Mouse (Mus musculus) ovary, postnatal 14 days (tissue): ENCODE measurements around the gene Rassf5.

ENCODE experiments used
- DNase-seq: peaks from one replicate; pipeline ENCODE4 v3.0.0; 2022; ENCODE audit warnings: low spot score

The Rassf5 gene

DNA sequence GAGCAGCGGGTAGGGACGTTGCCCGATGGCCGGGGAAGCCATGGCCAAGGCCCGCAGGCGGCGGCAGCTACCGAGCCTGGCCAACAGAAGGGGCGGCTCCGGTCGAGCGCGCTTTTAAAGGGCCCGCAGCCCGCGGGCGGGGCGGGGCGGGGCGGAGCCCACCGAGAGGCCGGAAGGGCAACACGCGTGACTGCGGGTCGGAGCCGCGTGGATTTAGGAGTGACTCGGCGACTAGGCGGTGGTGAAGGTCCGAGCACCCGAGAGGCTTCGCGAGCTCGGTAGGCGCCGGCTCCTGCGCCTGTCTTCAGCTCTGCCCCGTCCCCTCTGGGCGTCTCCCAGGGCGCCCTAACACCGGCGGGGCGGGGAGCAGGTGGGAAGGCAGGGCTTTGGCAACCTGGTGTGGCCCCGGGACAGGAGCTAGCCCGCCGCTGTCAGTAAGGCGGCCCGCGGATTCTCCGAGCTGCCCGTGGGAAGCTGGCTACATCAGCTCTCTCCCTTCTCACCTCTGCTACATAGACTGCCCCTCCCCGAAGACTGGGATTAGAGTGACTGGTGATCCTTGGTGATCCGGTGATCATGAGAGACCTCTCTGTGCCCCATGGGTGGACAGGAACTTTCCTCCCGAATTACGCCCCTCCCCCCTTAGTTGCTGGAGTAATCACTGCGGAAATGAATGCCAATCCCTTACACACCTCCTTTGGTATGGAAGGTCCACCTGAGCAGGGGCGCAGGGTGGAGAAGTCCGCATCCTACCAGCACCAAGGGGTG, at the start of gene Rassf5:
Gene Rassf5 (minus strand): TSS at position 170 of the 768 bp plus-strand sequence.
- DNase-seq, result peak; percentile 67

- no peak for DNase-seq
Measured at GRCm38 (mm10) chr1:131293922-131294250, 48.8 kb upstream of the Rassf5 start.

- no peak for DNase-seq
Measured at GRCm38 (mm10) chr1:131293221-131293921, 48.3 kb upstream of the Rassf5 start.

GRCm38 (mm10) chr1:131290648-131291047, 45.6 kb upstream of the Rassf5 start:
- peak; percentile 45 for DNase-seq

DNA sequence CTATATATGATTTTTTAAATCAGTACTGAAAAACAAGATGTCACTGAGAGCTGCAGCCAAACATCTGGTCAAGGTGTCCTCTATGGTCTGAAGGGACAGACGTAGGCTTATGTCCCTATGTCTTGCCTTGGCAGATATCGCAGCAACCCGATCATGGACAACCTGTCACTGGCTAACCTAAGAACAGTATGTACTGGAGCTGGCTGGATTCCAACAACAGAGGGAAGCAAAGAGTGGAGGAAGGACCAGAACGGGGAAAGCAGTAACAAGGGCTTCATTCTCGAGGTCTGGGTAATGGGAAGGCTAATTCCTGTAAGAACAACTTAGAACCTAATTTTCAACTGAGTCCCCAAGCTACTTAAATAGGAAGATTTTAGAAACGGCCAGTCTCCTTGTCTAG, 43.9 kb upstream of the Rassf5 start:
- DNase-seq, result no peak

- DNase-seq, result no peak
Measured at GRCm38 (mm10) chr1:131287267-131287666, 42.2 kb upstream of the Rassf5 start.

DNA sequence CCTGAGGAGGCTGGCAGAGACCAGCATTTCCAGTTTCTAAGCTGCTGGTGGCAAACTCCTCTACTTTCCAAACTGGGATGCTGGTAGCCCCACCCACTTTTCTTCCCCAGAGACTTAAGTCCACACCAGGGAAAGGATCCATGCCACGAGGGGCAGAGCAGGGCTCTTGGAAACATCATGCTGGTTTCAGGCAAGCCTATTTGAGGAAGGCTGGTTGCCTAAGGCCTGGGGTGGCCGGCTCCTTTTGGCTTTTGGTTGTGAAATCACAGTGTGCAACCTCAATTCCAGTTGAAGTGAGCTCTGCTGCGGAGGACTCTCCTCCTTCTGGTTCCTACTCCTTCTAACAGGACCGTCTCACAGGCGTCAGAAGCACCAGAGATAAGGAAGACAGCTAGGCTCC, 41.7 kb upstream of the Rassf5 start:
- no peak for DNase-seq

- no peak for DNase-seq
Measured at GRCm38 (mm10) chr1:131284616-131285015, 39.6 kb upstream of the Rassf5 start.

DNA sequence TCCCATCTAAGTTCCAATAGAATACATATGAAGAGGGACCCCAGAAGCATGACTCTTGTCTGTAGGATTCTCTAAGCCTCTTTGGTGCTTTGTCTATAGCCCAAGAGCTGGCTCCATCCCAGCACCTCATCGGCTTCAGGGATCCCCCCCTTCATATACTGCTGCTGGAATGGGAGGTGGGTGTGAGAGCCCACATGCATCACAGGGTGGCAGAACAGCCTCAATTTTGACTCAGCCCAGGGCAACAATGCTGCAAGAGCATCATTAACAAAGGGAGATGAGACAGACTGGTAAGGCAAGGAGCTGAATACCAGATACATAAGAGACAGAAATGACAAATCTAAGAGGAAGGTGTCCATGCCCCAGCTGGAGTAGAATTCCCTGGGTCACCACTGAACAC, 39.1 kb upstream of the Rassf5 start:
- no peak for DNase-seq

DNA sequence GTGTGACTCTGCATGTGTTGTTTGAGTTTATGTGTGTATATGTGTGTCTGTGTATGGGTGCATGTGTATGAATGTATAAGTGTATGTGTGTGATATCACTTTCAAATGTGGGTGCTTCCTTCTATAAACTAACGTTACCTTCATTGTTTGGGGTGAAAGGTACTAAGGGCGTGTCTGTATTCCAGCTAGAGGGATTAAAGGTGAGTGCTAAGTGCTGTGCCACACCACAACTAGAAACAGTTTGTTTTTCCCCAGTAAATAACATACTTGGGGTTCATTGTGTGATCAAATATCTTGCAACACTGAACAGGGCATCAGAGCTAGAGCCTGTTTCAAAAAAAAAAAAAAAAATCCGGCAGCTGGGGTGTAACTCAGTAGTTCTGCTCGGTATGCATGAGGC, 36.7 kb upstream of the Rassf5 start:
- no peak for DNase-seq

DNA sequence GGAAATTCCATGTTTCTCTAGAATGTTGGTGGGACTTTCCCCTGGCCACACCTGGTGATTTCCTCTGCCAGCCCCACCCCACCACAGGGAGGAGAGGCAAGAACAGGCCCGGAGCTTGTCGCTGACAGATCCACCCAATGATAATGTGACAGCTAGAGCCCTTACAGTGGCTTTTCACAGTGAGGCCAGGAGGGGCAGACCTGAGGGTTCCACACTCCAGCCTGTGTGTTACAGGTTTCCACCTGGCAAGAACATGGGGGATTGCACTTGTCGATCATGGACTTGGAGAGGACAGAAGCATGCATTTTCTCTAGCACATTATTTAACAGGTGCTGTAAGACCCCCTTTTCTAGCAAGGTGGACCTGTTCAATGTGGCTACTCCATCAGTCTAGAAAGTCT, 35.2 kb upstream of the Rassf5 start:
- DNase-seq, result no peak

DNA sequence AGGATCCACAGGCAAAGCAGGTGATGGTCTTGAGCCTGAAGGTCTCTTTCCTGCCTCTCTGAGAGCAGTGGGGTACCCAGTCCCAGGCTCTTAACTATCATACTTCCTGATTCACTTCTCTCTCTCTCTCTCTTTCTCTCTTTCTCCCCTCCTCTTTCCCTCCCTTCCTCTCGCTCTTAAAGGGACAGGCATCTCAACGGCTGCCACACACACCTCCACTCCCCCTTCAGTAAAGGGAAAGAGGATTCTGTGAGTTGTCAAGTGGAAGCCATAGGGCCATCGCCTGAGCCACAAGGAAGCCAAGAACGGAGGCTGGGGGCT, 34.4 kb upstream of the Rassf5 start, which contains the start of gene Ikbke:
Gene Ikbke (minus strand): TSS at position 151 of the 321 bp plus-strand sequence.
- no peak for DNase-seq

DNA sequence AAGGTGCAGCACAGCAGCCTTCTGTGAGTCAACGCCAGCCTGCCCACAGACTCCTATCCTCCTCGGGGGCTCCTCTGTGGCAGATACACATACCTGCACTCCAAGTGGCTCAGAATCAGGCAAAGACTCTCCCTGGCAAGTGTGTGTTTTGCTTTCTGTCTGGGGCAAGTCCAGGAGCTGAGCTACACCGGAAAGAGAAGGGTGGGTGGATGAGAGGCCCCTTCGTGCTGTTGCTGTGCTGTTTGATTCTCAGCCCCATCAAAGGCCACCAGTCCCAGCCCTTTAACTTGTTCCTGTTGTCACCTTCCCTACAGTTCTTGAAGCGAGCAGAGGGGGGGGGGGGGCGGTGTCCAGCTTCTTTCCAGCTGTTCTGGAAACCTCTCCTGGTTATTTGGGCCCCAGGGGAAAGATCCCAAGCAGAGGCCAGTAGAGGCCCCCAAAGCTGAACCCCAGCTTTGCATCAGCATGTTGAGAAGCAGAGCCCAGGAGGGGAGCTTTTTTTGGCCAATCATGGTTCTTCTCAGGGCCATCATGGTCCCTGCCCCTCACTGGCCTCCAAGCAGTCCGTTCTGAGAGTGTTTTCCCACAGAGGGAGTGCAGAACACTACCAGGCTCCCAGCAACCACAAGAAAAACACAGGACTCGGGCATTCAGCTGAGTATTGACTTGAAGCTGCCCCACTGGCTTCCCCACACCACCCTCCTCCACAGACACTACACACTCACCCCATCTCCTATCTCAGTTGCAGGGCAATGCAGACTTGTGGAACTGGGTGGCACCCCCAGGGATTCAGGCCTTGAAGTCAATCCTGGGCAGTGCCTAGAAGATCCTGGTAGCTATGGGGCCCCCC, 33.8 kb upstream of the Rassf5 start:
- DNase-seq, result no peak

DNA sequence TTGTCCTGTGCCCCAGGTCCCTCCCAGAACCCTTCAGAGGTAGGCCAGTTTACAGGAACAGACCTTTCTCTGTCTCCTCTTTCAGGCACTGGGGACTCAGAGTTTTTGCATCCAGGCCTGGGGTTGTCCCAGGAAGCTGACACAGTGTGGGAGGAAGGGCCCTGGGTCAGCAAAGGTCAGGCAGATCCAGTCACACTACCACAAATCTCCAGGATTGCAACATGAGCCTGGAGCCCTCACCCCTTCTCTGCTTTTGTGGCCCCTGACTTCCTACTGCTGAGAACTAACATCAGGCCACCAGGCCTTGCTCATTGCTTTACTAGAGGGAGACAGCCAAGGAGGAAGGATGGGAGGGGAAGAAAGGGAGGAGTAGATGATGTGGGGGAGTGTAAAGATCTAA, 31.8 kb upstream of the Rassf5 start:
- DNase-seq, result no peak

GRCm38 (mm10) chr1:131275577-131275976, 30.5 kb upstream of the Rassf5 start:
- no peak for DNase-seq

DNA sequence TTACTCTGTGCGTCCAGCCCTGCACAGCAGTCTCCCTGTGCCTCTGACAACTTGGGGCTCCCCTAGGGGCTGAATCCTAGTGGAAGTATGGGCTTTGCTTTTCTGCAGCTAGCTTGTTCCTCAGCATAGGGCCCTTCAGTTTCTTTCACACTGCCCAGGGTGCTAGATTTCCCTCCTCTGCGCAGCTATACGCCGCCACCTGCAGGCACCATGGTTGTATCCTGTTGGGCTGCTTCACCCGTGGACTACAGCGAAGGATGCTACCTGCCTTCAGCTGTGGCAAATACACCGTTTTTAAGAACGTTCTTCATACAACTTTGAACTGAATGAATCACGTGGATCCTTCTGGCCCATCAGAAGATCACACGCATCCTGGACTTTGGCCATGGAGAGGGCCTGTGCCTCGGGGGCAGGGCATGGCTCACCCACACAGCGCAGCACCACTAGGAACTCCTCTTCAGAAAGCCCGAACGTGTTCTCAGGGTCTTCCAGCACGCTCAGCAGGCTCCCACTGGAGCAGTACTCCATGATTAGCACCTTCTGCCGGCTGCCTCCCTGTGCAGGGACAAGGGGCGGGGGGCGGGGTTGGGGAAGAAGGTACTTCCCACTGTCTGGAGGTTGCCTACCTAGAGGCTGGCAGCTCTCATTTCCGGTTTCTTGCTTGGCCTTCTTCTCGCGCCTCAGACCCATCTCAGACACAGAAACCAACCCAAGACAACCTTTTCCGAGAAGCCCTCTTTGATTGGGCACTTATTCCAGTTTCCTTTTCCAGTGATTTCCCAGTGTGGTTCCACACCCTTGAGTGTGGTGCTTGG, 29.9 kb upstream of the Rassf5 start:
- DNase-seq, result no peak

DNA sequence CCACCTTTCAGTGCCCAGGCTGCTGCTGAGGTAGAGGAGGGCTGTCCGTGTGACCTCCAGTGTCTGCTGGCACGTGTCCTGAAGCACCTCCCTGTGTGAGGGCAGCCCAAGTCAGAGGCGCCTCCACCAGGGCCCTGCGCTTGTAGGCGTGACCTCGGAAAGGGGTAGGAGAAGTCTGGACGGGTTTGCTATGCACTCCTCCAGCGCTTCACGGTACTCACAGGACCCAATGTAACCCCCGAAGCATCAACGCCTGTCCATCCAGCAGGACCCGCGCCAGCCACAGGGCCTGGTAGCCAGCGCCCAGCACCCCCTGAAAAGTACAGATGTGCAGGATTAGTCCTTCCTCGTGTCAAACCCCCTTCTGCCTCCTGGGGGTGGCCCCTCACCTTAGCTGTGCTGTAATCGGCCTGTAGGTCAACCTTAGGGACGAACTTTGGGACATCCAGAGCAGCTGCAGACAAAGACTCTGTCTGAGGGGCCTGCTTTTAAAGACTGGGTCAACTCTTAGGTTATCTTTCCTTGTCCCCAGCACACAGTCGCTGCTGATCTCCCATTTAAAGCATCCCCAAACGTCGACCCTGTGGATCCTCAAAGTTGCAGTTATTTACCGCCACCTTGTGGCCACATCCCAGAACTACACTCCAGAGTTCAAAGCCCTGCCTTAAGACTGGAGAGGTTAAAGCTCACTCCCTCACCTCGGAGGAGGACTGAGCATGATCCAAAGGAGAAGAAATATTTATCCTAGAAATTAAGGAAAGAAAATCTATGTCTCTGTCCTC, 24.9 kb upstream of the Rassf5 start:
- DNase-seq, result peak; percentile 73

DNA sequence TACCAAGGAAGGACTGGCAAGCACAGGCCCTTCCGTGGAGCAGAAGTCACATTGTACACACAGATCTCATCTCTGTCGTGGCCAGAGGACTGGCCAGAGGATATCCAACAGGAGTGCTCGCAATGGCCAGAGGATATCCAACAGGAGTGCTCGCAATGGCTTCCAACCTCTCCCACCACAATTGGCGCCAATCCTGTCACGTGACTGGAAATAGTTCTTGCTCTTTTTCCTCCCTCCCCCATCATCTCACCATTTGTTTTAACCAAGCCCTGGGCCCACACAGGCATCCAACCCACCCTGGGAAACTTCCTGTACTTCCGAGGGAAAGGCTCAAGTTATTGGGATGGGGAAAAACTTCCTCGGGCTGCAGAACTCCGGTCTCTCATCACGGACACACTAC, 23.7 kb upstream of the Rassf5 start:
- no peak for DNase-seq

DNA sequence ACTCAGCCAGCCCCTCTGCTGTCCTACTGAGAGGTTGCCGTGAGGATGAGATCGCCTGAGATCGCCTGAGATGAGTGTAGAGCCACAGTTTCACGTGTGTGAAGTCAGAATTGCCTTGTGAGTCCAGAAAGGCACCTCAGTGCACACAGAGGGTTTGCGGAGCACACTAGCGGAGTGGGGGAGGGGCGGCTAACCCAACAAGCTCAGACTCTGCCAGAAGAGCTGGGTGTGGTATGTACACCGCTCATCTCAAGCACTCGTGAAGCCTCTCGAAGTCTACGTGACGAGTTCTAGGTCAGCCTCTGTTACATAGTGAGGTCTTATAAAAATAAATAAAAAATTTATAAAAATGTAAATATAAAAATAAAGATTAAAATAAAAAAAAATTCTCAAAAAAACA, 18.8 kb upstream of the Rassf5 start:
- DNase-seq, result no peak

DNA sequence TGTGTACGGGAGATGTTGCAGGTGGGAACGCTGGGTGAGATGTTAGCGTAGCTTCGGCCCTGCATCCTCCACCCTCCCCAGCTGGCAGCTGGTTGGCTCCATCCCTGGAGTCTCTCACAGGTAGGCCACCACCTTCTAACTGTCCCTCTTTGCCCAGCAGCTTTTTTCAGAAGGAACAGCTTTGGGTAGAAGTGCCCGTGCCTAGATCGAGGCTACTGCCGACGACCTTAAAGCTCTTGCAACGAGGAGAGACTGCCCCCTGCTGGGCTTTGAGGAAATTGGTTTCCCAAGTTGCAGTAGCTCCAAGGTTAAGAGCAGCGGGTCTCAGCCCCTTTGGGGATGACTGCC, 15.2 kb upstream of the Rassf5 start:
- DNase-seq, result peak; percentile 60

DNA sequence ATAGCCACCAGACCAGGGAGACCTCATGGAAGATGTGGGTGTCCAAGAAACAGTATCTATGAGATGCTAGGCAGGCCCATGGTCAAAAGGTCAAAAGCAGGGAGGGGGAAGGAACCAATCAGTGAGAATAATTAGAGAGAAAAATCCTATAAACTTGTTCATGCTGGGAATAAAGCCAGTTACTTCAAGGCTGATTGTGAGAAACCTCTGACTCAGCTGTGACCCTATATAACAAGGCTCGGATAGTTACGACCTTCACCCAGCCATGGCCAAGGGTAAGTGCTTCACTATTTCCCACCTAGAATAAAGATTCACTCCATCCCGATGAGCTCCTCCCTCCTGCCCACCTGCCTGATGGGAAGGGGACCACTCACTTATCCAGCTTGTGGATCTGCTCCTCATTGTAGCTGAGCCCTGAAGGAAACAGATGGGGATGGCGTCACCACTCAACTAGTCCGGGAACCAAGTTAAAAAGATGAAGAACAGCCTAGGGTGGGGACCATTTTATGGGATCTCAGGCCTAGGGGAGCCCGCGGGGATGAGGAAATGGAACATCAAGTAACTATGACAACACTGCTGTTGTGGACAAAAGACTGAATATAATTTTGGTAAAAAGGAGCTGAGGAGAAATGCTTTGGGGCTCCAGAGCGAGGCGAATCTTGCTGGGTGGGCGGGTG, 14.7 kb upstream of the Rassf5 start:
- no peak for DNase-seq
